Mouse (Mus musculus) hindbrain, embryonic 16.5 days (tissue): ENCODE measurements around the gene Ilvbl. TPM values are rescaled to one million over a fixed set of nuclear protein-coding genes. Genes with fewer than 3 reads are reported as not detected.

Source experiments
- ATAC-seq: fragments of 200-750 bp; cut with Nextera tagmentation; 2 replicates; pipeline ENCODE4 v1.8.0; 2017; ENCODE audit warnings: moderate TSS enrichment, moderate library complexity
- H3K27ac ChIP-seq: fragments of 300-500 bp; sonication (generic); 2 replicates; pipeline ENCODE4 v1.5.1; 2014; ENCODE audit warnings: low read depth, mild to moderate bottlenecking, control low read depth, low read length, moderate library complexity
- H3K27me3 ChIP-seq: fragments of 300-500 bp; sonication (generic); replicated peaks from 2 replicates; pipeline ENCODE4 v1.6.1; 2014; ENCODE audit warnings: low read length; ENCODE audit not compliant: control insufficient read depth, insufficient read depth
- H3K36me3 ChIP-seq: fragments of 300-500 bp; sonication (generic); 2 replicates; pipeline ENCODE4 v1.6.1; 2014; ENCODE audit warnings: mild to moderate bottlenecking, low read length, moderate library complexity, mixed read lengths; ENCODE audit not compliant: control insufficient read depth, insufficient read depth
- H3K4me1 ChIP-seq: fragments of 300-500 bp; sonication (generic); 2 replicates; pipeline ENCODE4 v1.6.1; 2014; ENCODE audit warnings: low read depth, low read length; ENCODE audit not compliant: control insufficient read depth, insufficient read depth
- H3K4me2 ChIP-seq: fragments of 300-500 bp; sonication (generic); 2 replicates; pipeline ENCODE4 v1.6.1; 2014; ENCODE audit warnings: mild to moderate bottlenecking, low read length, control low read depth, moderate library complexity
- H3K4me3 ChIP-seq: fragments of 300-500 bp; sonication (generic); 2 replicates; pipeline ENCODE4 v1.5.1; 2014; ENCODE audit warnings: mild to moderate bottlenecking, low read length, control low read depth, moderate library complexity
- H3K9ac ChIP-seq: fragments of 300-500 bp; sonication (generic); 2 replicates; pipeline ENCODE4 v1.6.1; 2014; ENCODE audit warnings: low read depth, mild to moderate bottlenecking, control low read depth, low read length, moderate library complexity
- H3K9me3 ChIP-seq: fragments of 300-500 bp; sonication (generic); 2 replicates; pipeline ENCODE4 v1.6.1; 2014; ENCODE audit warnings: mild to moderate bottlenecking, low read length, moderate library complexity; ENCODE audit not compliant: control insufficient read depth
- WGBS: fragments of 180-500 bp; shearing (Covaris S2); extraction: QIAGEN DNeasy Blood & Tissue Kit; methylation state at CpG from one replicate; pipeline ENCODE4 v1.1.7; 2014; 5-methylcytosine and 5-hydroxymethylcytosine counted together
- polyA plus RNA-seq: library from polyadenylated mRNA; unstranded; fragments of >200 nt; fragmentation: Nextera tagmentation; extraction: Ambion mirVana; gene quantifications from 2 replicates; pipeline ENCODE4 v1.2.1, GENCODE M21; 2015

Gene Ilvbl
- polyA plus RNA-seq, 1 experiment from 2014 or later: 79.8 TPM

GRCm38 (mm10) chr10:78585606-78586005, 11.5 kb downstream of the Ilvbl start:
- Histone ChIP-seq H3K27me3 (no peaks in the 10 kb centered on the region), H3K4me1 (no peaks in the 10 kb centered on the region), H3K27ac (no peak overlapping the region), H3K9me3 (no peaks in the 10 kb centered on the region), H3K9ac (no peak overlapping the region), H3K4me3 (no peak overlapping the region), H3K36me3 (peaks cover 26% of the 10 kb centered on the region), H3K4me2 (no peak overlapping the region)
- WGBS: 88% methylated on average over 22 of the region's 22 CpGs
- no peak for ATAC-seq

- Histone ChIP-seq H3K9me3 (no peaks in the 10 kb centered on the region), H3K9ac (no peak overlapping the region), H3K27me3 (0 out of 2 replicates have a peak, but pooled peaks cover 3% of the 10 kb centered on the region), H3K4me3 (no peak overlapping the region), H3K27ac (no peak overlapping the region), H3K4me2 (no peak overlapping the region), H3K36me3 (peaks cover 22% of the 10 kb centered on the region), H3K4me1 (no peaks in the 10 kb centered on the region)
- WGBS: 97% methylated on average over 13 of the region's 13 CpGs
- ATAC-seq: no peak
These were observed 11.9 kb downstream of the Ilvbl start for GRCm38 (mm10) chr10:78586026-78586425.

GRCm38 (mm10) chr10:78589291-78589690, 15.1 kb downstream of the Ilvbl start:
- peaks cover 6% of the 10 kb centered on the region for H3K4me1 ChIP-seq
- ATAC-seq: no peak
- WGBS: 95% methylated on average over 18 of the region's 18 CpGs

GRCm38 (mm10) chr10:78589901-78590300, 15.8 kb downstream of the Ilvbl start:
- H3K9ac ChIP-seq: no peak overlapping the region
- no peak overlapping the region for H3K4me2 ChIP-seq
- H3K27me3 ChIP-seq: 0 out of 2 replicates have a peak, but pooled peaks cover 3% of the 10 kb centered on the region
- H3K9me3 ChIP-seq: no peaks in the 10 kb centered on the region
- H3K27ac ChIP-seq: no peak overlapping the region
- ATAC-seq: no peak
- H3K4me1 ChIP-seq: peaks cover 6% of the 10 kb centered on the region
- WGBS: 92% methylated on average over 8 of the region's 8 CpGs
- no peak overlapping the region for H3K4me3 ChIP-seq
- peaks cover 7% of the 10 kb centered on the region; the same call in 1 of the 2 replicates for H3K36me3 ChIP-seq

More at GRCm38 (mm10) chr10:78589291-78589690, 15.1 kb downstream of the Ilvbl start:
- H3K4me2 ChIP-seq: no peak overlapping the region
- no peak overlapping the region for H3K27ac ChIP-seq
- no peaks in the 10 kb centered on the region for H3K9me3 ChIP-seq
- H3K4me3 ChIP-seq: no peak overlapping the region
- 0 out of 2 replicates have a peak, but pooled peaks cover 3% of the 10 kb centered on the region for H3K27me3 ChIP-seq
- peaks cover 8% of the 10 kb centered on the region for H3K36me3 ChIP-seq
- no peak overlapping the region for H3K9ac ChIP-seq

GRCm38 (mm10) chr10:78590744-78591143, 16.6 kb downstream of the Ilvbl start:
- Histone ChIP-seq H3K9me3 (no peaks in the 10 kb centered on the region), H3K4me3 (peak overlapping the region; percentile 56), H3K4me1 (peaks cover 6% of the 10 kb centered on the region), H3K27ac (no peak overlapping the region), H3K27me3 (0 out of 2 replicates have a peak, but pooled peaks cover 3% of the 10 kb centered on the region), H3K36me3 (0 out of 2 replicates have a peak, but pooled peaks cover 2% of the 10 kb centered on the region), H3K9ac (no peak overlapping the region), H3K4me2 (peak overlapping the region; percentile 91)
- ATAC-seq: no peak
- 43% methylated on average over 9 of the region's 9 CpGs for whole genome bisulfite sequencing

GRCm38 (mm10) chr10:78591406-78592328, 17.5 kb downstream of the Ilvbl start, which contains the start of gene Syde1:
Gene Syde1 (minus strand): TSS chr10:78591964.
- peaks cover 6% of the 10 kb centered on the region for H3K4me1 ChIP-seq
- H3K4me2 ChIP-seq: peak within 1 kb of the TSS; percentile 91
- peak within 1 kb of the TSS; percentile 66 for H3K27ac ChIP-seq
- H3K9me3 ChIP-seq: no peaks in the 10 kb centered on the region
- 5% methylated on average over 32 of the region's 54 CpGs for WGBS
- 0 out of 2 replicates have a peak, but pooled peaks cover 3% of the 10 kb centered on the region for H3K27me3 ChIP-seq
- ATAC-seq: peak; percentile 80
- H3K36me3 ChIP-seq: 0 out of 2 replicates have a peak, but pooled peaks cover 2% of the 10 kb centered on the region
- H3K9ac ChIP-seq: peak within 1 kb of the TSS; percentile 74
- peak within 1 kb of the TSS; percentile 56 for H3K4me3 ChIP-seq

- no peaks in the 10 kb centered on the region for H3K9me3 ChIP-seq
- H3K4me1 ChIP-seq: peaks cover 6% of the 10 kb centered on the region
- no peak overlapping the region for H3K4me2 ChIP-seq
- 89% methylated on average over 4 of the region's 4 CpGs for WGBS
- H3K4me3 ChIP-seq: no peak overlapping the region
- no peak overlapping the region for H3K9ac ChIP-seq
- no peak for ATAC-seq
- H3K27me3 ChIP-seq: 0 out of 2 replicates have a peak, but pooled peaks cover 3% of the 10 kb centered on the region
- H3K27ac ChIP-seq: no peak overlapping the region
- no peaks in the 10 kb centered on the region for H3K36me3 ChIP-seq
These were observed 18.8 kb downstream of the Ilvbl start for GRCm38 (mm10) chr10:78592856-78593379.

- Histone ChIP-seq H3K27me3 (0 out of 2 replicates have a peak, but pooled peaks cover 3% of the 10 kb centered on the region), H3K27ac (no peak overlapping the region), H3K4me2 (no peak overlapping the region), H3K36me3 (no peaks in the 10 kb centered on the region), H3K4me3 (no peak overlapping the region), H3K9me3 (no peaks in the 10 kb centered on the region), H3K9ac (no peak overlapping the region), H3K4me1 (peaks cover 6% of the 10 kb centered on the region)
- WGBS: 95% methylated on average over 5 of the region's 5 CpGs
- ATAC-seq: no peak
These were observed 19.6 kb downstream of the Ilvbl start for GRCm38 (mm10) chr10:78593736-78594135.

- no peak for ATAC-seq
- Histone ChIP-seq H3K27ac (no peak overlapping the region), H3K36me3 (no peaks in the 10 kb centered on the region), H3K4me1 (peaks cover 6% of the 10 kb centered on the region), H3K4me2 (no peak overlapping the region), H3K27me3 (0 out of 2 replicates have a peak, but pooled peaks cover 3% of the 10 kb centered on the region), H3K4me3 (no peak overlapping the region), H3K9me3 (no peaks in the 10 kb centered on the region), H3K9ac (no peak overlapping the region)
- WGBS: 81% methylated on average over 6 of the region's 6 CpGs
These were observed 20.0 kb downstream of the Ilvbl start for GRCm38 (mm10) chr10:78594157-78594556.
